Mouse (Mus musculus) CH12.LX (cell line): ENCODE measurements at regions not wholly inside any gene's neighbourhood (a gene's known extent, or its start where the extent isn't known, plus 50 kb on each side); places are given as distances from the start of the nearest gene placed in this dataset.

ENCODE experiments used
- DNase-seq: peaks from one replicate; pipeline ENCODE4 v3.0.0-alpha.2; 2013; ENCODE audit errors: extremely low read depth
- H3K27ac ChIP-seq: 2 replicates; pipeline ENCODE4 v1.5.1; 2012; ENCODE audit warnings: low read depth, mild to moderate bottlenecking, control low read depth, moderate library complexity; ENCODE audit not compliant: insufficient read depth
- H3K27me3 ChIP-seq: replicated peaks from 2 replicates; pipeline ENCODE3; 2012; ENCODE audit warnings: inconsistent platforms
- H3K36me3 ChIP-seq, 2 experiments: replicated peaks in 1 of 2; 2 replicates each; pipeline versions ENCODE3 to v1.6.1; 2012; ENCODE audit warnings: inconsistent platforms in 1 of 2, low read length in 1 of 2, mild to moderate bottlenecking in 1 of 2, mixed read lengths in 1 of 2, moderate library complexity in 1 of 2; ENCODE audit not compliant: control insufficient read depth in 1 of 2, insufficient read depth in 1 of 2
- H3K4me1 ChIP-seq, 2 experiments: 2 replicates each; pipeline ENCODE4 v1.6.1; 2012; ENCODE audit warnings: inconsistent platforms in 1 of 2, moderate library complexity in 1 of 2; ENCODE audit not compliant: insufficient read depth in 2 of 2, control insufficient read depth in 1 of 2
- H3K4me2 ChIP-seq: 2 replicates; pipeline ENCODE4 v1.6.1; 2012; ENCODE audit warnings: low read depth, mild to moderate bottlenecking, control low read depth; ENCODE audit not compliant: poor library complexity, insufficient read depth, severe bottlenecking
- H3K4me3 ChIP-seq, 3 experiments: fragments of 150-350 bp in 1 of 3; sonication (generic) in 1 of 3; replicated peaks in 1 of 3; 2 replicates each; pipeline versions ENCODE3 to v1.5.1; 2011 to 2012; ENCODE audit warnings: low read depth in 2 of 3, low read length in 2 of 3, mild to moderate bottlenecking in 2 of 3, moderate library complexity in 2 of 3, control low read depth in 1 of 3, improper control_type of control experiment in 1 of 3, inconsistent platforms in 1 of 3, mixed read lengths in 1 of 3; ENCODE audit not compliant: poor library complexity in 1 of 3
- H3K79me2 ChIP-seq: replicated peaks from 2 replicates; pipeline ENCODE4 v1.6.1; 2012; ENCODE audit warnings: mild to moderate bottlenecking, moderate library complexity; ENCODE audit not compliant: control insufficient read depth, poor library complexity, insufficient read depth, severe bottlenecking; ENCODE audit errors: extremely low read depth
- H3K9ac ChIP-seq: 2 replicates; pipeline ENCODE4 v1.6.1; 2012; ENCODE audit warnings: low read depth, mild to moderate bottlenecking, control low read depth, moderate library complexity; ENCODE audit not compliant: insufficient read depth
- H3K9me3 ChIP-seq: replicated peaks from 2 replicates; pipeline ENCODE3; 2012; ENCODE audit warnings: low read length, inconsistent platforms, mixed read lengths
- E2F4 ChIP-seq: IDR thresholded peaks from 2 replicates; pipeline ENCODE4 v1.6.1; 2011; ENCODE audit warnings: low read depth, low read length, improper control_type of control experiment; ENCODE audit not compliant: insufficient replicate concordance
- ELF1 ChIP-seq: IDR thresholded peaks from 2 replicates; pipeline ENCODE4 v1.6.1; 2014; ENCODE audit warnings: low read depth, mild to moderate bottlenecking, inconsistent platforms, low read length, improper control_type of control experiment
- EP300 ChIP-seq: IDR thresholded peaks from 2 replicates; pipeline ENCODE4 v1.6.1; 2011; ENCODE audit warnings: low read length, improper control_type of control experiment
- HCFC1 ChIP-seq: IDR thresholded peaks from 2 replicates; pipeline ENCODE4 v1.6.1; 2012; ENCODE audit warnings: low read depth, mild to moderate bottlenecking, inconsistent platforms, low read length, improper control_type of control experiment
- IRF4 ChIP-seq: IDR thresholded peaks from 2 replicates; pipeline ENCODE4 v1.6.1; 2014; ENCODE audit warnings: low read depth, mild to moderate bottlenecking, inconsistent platforms, low read length, improper control_type of control experiment
- JUND ChIP-seq: conservative IDR thresholded peaks from 2 replicates; pipeline ENCODE4 v1.6.1; 2011; ENCODE audit warnings: low read depth, low read length, improper control_type of control experiment
- KAT2A ChIP-seq: IDR thresholded peaks from 2 replicates; pipeline ENCODE4 v1.6.1; 2012; ENCODE audit warnings: low read length, improper control_type of control experiment, inconsistent platforms; ENCODE audit not compliant: insufficient replicate concordance
- MAZ ChIP-seq: IDR thresholded peaks from 2 replicates; pipeline ENCODE4 v1.6.1; 2012; ENCODE audit warnings: low read depth, mild to moderate bottlenecking, inconsistent platforms, low read length, improper control_type of control experiment, moderate library complexity
- MYC ChIP-seq: IDR thresholded peaks from 2 replicates; pipeline ENCODE4 v1.6.1; 2011; ENCODE audit warnings: low read depth, mild to moderate bottlenecking, improper control_type of control experiment, low read length
- NELFE ChIP-seq: IDR thresholded peaks from 2 replicates; pipeline ENCODE4 v1.6.1; 2011; ENCODE audit warnings: low read depth, low read length, improper control_type of control experiment
- NRF1 ChIP-seq: IDR thresholded peaks from 2 replicates; pipeline ENCODE4 v1.6.1; 2014; ENCODE audit warnings: low read depth, mild to moderate bottlenecking, inconsistent platforms, low read length, improper control_type of control experiment, moderate library complexity
- PAX5 ChIP-seq: IDR thresholded peaks from 2 replicates; pipeline ENCODE4 v1.6.1; 2012; ENCODE audit warnings: low read length, inconsistent platforms, mixed read lengths
- POLR2A ChIP-seq: IDR thresholded peaks from 2 replicates; pipeline ENCODE4 v1.6.1; 2011; ENCODE audit warnings: low read depth, mild to moderate bottlenecking, improper control_type of control experiment, low read length
- POLR2AphosphoS2 ChIP-seq: IDR thresholded peaks from 2 replicates; pipeline ENCODE4 v1.6.1; 2011; ENCODE audit warnings: low read depth, low read length, improper control_type of control experiment
- SMC3 ChIP-seq: IDR thresholded peaks from 2 replicates; pipeline ENCODE4 v1.6.1; 2011; ENCODE audit warnings: low read depth, low read length, improper control_type of control experiment
- TCF12 ChIP-seq: IDR thresholded peaks from 2 replicates; pipeline ENCODE4 v1.6.1; 2014; ENCODE audit warnings: low read depth, mild to moderate bottlenecking, inconsistent platforms, low read length, improper control_type of control experiment
- UBTF ChIP-seq: IDR thresholded peaks from 2 replicates; pipeline ENCODE4 v1.6.1; 2012; ENCODE audit warnings: low read depth, mild to moderate bottlenecking, inconsistent platforms, low read length, improper control_type of control experiment, moderate library complexity
- USF1 ChIP-seq: IDR thresholded peaks from 2 replicates; pipeline ENCODE4 v1.6.1; 2014; ENCODE audit warnings: low read depth, mild to moderate bottlenecking, inconsistent platforms, low read length, improper control_type of control experiment
- ZKSCAN1 ChIP-seq: IDR thresholded peaks from 2 replicates; pipeline ENCODE4 v1.6.1; 2012; ENCODE audit warnings: low read depth, inconsistent platforms, low read length, improper control_type of control experiment, borderline replicate concordance
- dilution Hi-C: fragments of 300-500 bp; cut with MboI; formaldehyde crosslinking; loops from 2 replicates; pipeline ENCODE4 v1.14.3; 2020; ENCODE audit warnings: low sequenced_read_pairs; ENCODE audit not compliant: extremely low pct_unique_long_range_greater_than_20kb, extremely low pct_ligation_motif_present
- in situ Hi-C: fragments of 300-500 bp; cut with MboI; formaldehyde crosslinking; loops from 3 replicates; pipeline ENCODE4 v1.14.3; 2019; ENCODE audit warnings: low sequenced_read_pairs, low pct_ligation_motif_present, low pct_unique_long_range_greater_than_20kb, mixed read lengths

DNA sequence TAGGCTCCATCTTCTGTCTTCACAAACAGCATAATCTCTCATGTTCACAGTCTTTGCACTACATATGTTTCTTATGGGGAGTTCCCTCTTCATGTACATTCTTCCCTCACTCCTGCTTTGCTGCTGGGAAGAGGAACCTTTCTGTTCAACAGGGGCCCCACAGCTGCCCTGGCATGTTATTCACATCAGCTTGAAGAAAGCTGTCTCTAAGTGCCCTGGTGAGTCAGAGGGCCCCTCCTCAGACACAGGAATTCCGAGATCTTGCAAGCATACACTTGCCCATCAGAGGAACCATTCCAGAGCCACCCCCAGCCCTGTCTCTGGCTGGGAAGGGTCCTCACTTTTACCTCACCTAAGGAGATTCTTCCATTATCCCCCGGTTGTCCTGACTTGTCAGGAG lies 151.9 kb upstream of the Camk1g start:
- peaks cover 89% of the 10 kb centered on the region for H3K27me3 ChIP-seq
- no peak for DNase-seq
- H3K79me2 ChIP-seq, result no peaks in the 10 kb centered on the region
- no peak overlapping the region for H3K9ac ChIP-seq
- dilution Hi-C loops (no loop called here), in situ Hi-C loops (no loop called here)
- no peak overlapping the region for H3K4me3 ChIP-seq
- H3K36me3 ChIP-seq, result no peaks in the 10 kb centered on the region
- no peak overlapping the region for H3K4me2 ChIP-seq
- H3K27ac ChIP-seq, result no peak overlapping the region
- H3K4me1 ChIP-seq, result no peaks in the 10 kb centered on the region
- no peak for TF ChIP-seq IRF4
- H3K9me3 ChIP-seq, result no peaks in the 10 kb centered on the region

DNA sequence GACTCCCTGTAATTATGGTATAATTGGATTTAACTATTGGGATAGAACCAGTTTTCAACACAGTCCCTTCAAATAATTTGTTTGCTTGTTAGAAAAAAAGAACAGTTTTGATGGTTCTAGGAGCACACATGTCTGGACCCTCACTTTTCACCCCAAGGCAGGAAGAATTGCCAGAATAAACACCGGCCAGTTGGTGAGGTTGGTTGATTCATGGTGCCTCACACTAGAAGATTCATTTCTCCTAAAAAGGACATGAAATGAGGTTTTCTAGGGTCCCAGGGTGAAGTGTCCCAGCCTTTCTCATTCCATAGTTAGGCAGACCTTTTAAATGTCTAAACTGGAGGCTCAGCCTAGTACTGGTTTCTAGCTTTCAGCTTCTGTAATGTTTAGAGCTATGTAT lies 148.7 kb upstream of the Camk1g start:
- Histone ChIP-seq H3K4me1 (no peaks in the 10 kb centered on the region; a peak in 1 of 4 replicates), H3K36me3 (no peaks in the 10 kb centered on the region), H3K9ac (no peak overlapping the region), H3K27me3 (peaks cover 90% of the 10 kb centered on the region), H3K4me3 (no peak overlapping the region), H3K79me2 (no peaks in the 10 kb centered on the region), H3K27ac (no peak overlapping the region), H3K4me2 (no peak overlapping the region), H3K9me3 (no peaks in the 10 kb centered on the region)
- DNase-seq, result no peak
- dilution Hi-C loops, result no loop called here
- in situ Hi-C loops, result no loop called here
- TF ChIP-seq SMC3, result no peak
- no peak for TF ChIP-seq MAZ
- TF ChIP-seq ZKSCAN1, result no peak

DNA sequence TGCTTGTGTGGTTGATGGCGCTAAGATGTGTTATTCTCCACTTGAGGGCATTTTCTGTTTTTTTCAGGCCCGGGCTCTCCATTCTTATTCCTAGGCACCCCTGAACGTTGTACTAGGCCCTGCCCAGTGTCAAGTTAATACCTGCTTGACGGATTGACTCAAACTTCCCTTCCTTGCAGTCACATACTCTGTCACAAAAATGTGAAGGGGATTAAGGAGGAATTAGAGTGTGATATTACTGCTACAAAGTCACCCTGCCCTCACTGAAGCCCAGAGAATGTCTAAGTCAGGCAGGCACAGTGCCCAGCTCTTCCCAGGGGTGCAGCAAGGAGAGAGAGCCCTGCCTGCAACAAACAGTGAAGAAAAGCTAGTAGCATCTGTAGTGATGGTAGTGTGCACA lies 147.9 kb upstream of the Camk1g start:
- dilution Hi-C loops, result no loop called here
- Histone ChIP-seq H3K9ac (no peak overlapping the region), H3K36me3 (no peaks in the 10 kb centered on the region), H3K27ac (no peak overlapping the region), H3K27me3 (peaks cover 91% of the 10 kb centered on the region), H3K9me3 (no peaks in the 10 kb centered on the region), H3K4me2 (no peak overlapping the region), H3K4me1 (no peaks in the 10 kb centered on the region; a peak in 1 of 4 replicates), H3K4me3 (no peak overlapping the region), H3K79me2 (no peaks in the 10 kb centered on the region)
- no peak for DNase-seq
- TF ChIP-seq ZKSCAN1, result no peak
- in situ Hi-C loops, result no loop called here

DNA sequence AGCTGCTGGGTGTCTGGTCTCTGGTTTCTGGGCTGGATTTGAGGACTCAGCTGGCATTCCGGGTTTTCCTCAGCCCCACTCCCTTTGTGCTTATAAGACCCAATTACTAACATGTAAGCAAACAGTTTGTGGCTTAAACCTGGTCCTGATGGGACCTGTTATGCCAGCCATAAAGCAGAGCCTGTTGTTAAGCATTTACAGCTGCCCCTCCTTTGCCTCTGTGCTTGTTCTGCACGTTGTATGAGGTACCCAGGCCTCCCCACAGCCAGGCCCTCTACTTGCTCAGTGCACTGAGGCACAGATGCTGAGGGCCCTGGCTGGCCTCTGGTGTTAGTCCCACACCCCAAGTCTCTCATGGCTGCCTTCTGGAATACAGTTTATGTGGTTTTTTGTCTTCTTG lies 147.2 kb upstream of the Camk1g start:
- H3K4me2 ChIP-seq, result no peak overlapping the region
- dilution Hi-C loops (no loop called here), in situ Hi-C loops (no loop called here)
- H3K36me3 ChIP-seq, result no peaks in the 10 kb centered on the region
- DNase-seq, result no peak
- H3K27me3 ChIP-seq, result peaks cover 91% of the 10 kb centered on the region
- no peaks in the 10 kb centered on the region; a peak in 1 of 4 replicates for H3K4me1 ChIP-seq
- H3K4me3 ChIP-seq, result no peak overlapping the region
- H3K9me3 ChIP-seq, result no peaks in the 10 kb centered on the region
- TF ChIP-seq HCFC1 (no peak), KAT2A (no peak), ELF1 (no peak), TCF12 (no peak), NELFE (no peak), EP300 (no peak), POLR2AphosphoS2 (no peak), USF1 (no peak), MYC (no peak), NRF1 (no peak), PAX5 (no peak), JUND (no peak), E2F4 (no peak), UBTF (no peak), POLR2A (no peak)
- no peak overlapping the region for H3K27ac ChIP-seq
- no peak overlapping the region for H3K9ac ChIP-seq
- no peaks in the 10 kb centered on the region for H3K79me2 ChIP-seq
